29 mouse cellular contexts compared by ENCODE assay signal in the genomic region with DNA sequence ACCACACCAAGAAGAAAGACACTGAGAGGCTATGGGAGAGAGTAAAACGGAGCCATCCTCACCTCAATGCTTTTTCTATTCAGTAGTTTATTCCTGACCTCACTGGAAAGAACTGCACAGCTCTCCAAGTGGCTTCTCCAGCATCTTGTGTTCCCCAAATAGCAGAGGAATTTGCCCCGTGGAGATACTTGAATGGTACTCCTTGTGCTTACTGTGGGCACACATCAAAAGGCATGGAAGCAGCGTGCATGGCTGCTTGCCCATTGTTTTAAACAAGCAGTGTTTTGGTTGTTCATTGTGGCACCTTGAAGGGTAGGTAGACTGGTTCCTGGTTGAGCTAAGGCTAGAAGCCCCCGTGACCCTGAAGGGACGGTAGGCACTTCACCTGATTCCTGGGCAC. TPM values are rescaled to one million over a fixed set of nuclear protein-coding genes. Genes with fewer than 3 reads are reported as not detected.
DNase-seq lines count a peak whose midpoint lies in the region; ATAC-seq lines count a peak whose summit lies in the region.
"Had no signal": no experiment of that assay in that cellular context is flagged by ENCODE, and none has a peak within 500 bp of the region (broad histone marks: within the 10 kb centered on the region; RNA-seq: fewer than 3 reads in every experiment).

No protein-coding gene starts in this region.

- DNase-seq in heart, postnatal 14 days = no peak
- no peak for DNase-seq in midbrain, embryonic 10.5 days (ENCODE audit: low spot score)
- peak; percentile 30 for DNase-seq in lung, postnatal 14 days
- no peak for DNase-seq in gastrocnemius, adult 18-20 months (ENCODE audit: low spot score)
- no peak for DNase-seq in adrenal gland, postnatal 10 days
- DNase-seq: B cell, adult 2 months; cerebellum, adult 2 months; cerebellum, postnatal 25 days; kidney, postnatal 4 days; lung, embryonic 14.5 days; thymus, postnatal 14 days had no signal

- H3K9ac ChIP-seq in heart, embryonic 15.5 days = no peak overlapping the region
- no peak overlapping the region for H3K9ac ChIP-seq in midbrain, embryonic 15.5 days
- H3K9ac ChIP-seq: forebrain, embryonic 13.5 days; intestine, embryonic 15.5 days; kidney, embryonic 15.5 days; limb, embryonic 13.5 days; liver, embryonic 12.5 days; lung, embryonic 14.5 days; neural tube, embryonic 13.5 days had no signal

- 68% methylated on average over 5 of the region's 5 CpGs for WGBS in heart, embryonic 15.5 days
- WGBS in midbrain, embryonic 10.5 days = 66% methylated on average over 5 of the region's 5 CpGs
- WGBS in midbrain, embryonic 15.5 days = 57% methylated on average over 5 of the region's 5 CpGs

- no peak overlapping the region for H3K4me2 ChIP-seq in heart, embryonic 15.5 days
- no peak overlapping the region for H3K4me2 ChIP-seq in midbrain, embryonic 15.5 days
- H3K4me2 ChIP-seq: forebrain, embryonic 13.5 days; intestine, embryonic 15.5 days; kidney, embryonic 15.5 days; limb, embryonic 13.5 days; liver, embryonic 12.5 days; lung, embryonic 14.5 days; neural tube, embryonic 13.5 days had no signal

- no peaks in the 10 kb centered on the region for H3K36me3 ChIP-seq in heart, embryonic 15.5 days
- no peaks in the 10 kb centered on the region for H3K36me3 ChIP-seq in midbrain, embryonic 10.5 days
- no peaks in the 10 kb centered on the region for H3K36me3 ChIP-seq in midbrain, embryonic 15.5 days (replicated peaks)
- H3K36me3 ChIP-seq: G1E; hindbrain, embryonic 10.5 days; intestine, embryonic 15.5 days; kidney, embryonic 15.5 days; limb, embryonic 13.5 days; liver, embryonic 12.5 days; neural tube, embryonic 13.5 days had no signal

- H3K4me1 ChIP-seq in heart, embryonic 15.5 days (replicated peaks) = peaks cover 8% of the 10 kb centered on the region
- H3K4me1 ChIP-seq in midbrain, embryonic 10.5 days = peaks cover 18% of the 10 kb centered on the region
- no peaks in the 10 kb centered on the region for H3K4me1 ChIP-seq in midbrain, embryonic 15.5 days
- H3K4me1 ChIP-seq: forebrain, embryonic 13.5 days; intestine, embryonic 15.5 days; kidney, embryonic 15.5 days; liver, embryonic 12.5 days; neural tube, embryonic 13.5 days had no signal

- ATAC-seq in heart, embryonic 15.5 days (replicated peaks; ENCODE audit: insufficient number of reproducible peaks, insufficient read depth, low FRiP score, low read depth) = no peak
- ATAC-seq in midbrain, embryonic 15.5 days (replicated peaks) = no peak
- ATAC-seq: forebrain, embryonic 13.5 days; hindbrain, embryonic 16.5 days; intestine, embryonic 15.5 days; liver, embryonic 12.5 days; midbrain, embryonic 16.5 days; Patski had no signal

- H3K9me3 ChIP-seq in heart, embryonic 15.5 days (replicated peaks) = no peaks in the 10 kb centered on the region
- H3K9me3 ChIP-seq in midbrain, embryonic 10.5 days (replicated peaks) = no peaks in the 10 kb centered on the region; the same call in 1 of the 2 replicates
- no peaks in the 10 kb centered on the region for H3K9me3 ChIP-seq in midbrain, embryonic 15.5 days
- H3K9me3 ChIP-seq: intestine, embryonic 15.5 days; kidney, embryonic 15.5 days; limb, embryonic 13.5 days; liver, embryonic 12.5 days; neural tube, embryonic 13.5 days had no signal

- H3K27me3 ChIP-seq in heart, embryonic 15.5 days = no peaks in the 10 kb centered on the region
- peaks cover 15% of the 10 kb centered on the region; the same call in 1 of the 2 replicates for H3K27me3 ChIP-seq in midbrain, embryonic 10.5 days (ENCODE audit: low read depth, poor library complexity, severe bottlenecking)
- no peaks in the 10 kb centered on the region for H3K27me3 ChIP-seq in midbrain, embryonic 15.5 days (replicated peaks)
- H3K27me3 ChIP-seq: CH12.LX; forebrain, embryonic 13.5 days; intestine, embryonic 15.5 days; kidney, embryonic 15.5 days; limb, embryonic 13.5 days; liver, embryonic 12.5 days; neural tube, embryonic 13.5 days; Patski had no signal

- intact Hi-C loops in heart, postnatal 14 days (cut with DNase I) = no loop called here

- H3K27ac ChIP-seq in heart, embryonic 15.5 days = 0 out of 2 replicates have a peak overlapping the region, but pooled peaks have one; percentile 7
- peak overlapping the region; percentile 64 for H3K27ac ChIP-seq in midbrain, embryonic 10.5 days (replicated peaks)
- H3K27ac ChIP-seq in midbrain, embryonic 15.5 days = no peak overlapping the region
- H3K27ac ChIP-seq: forebrain, embryonic 13.5 days; intestine, embryonic 15.5 days; kidney, embryonic 15.5 days; limb, embryonic 13.5 days; liver, embryonic 12.5 days; neural tube, embryonic 13.5 days had no signal

- no peak overlapping the region for H3K4me3 ChIP-seq in heart, embryonic 15.5 days
- H3K4me3 ChIP-seq in midbrain, embryonic 10.5 days = no peak overlapping the region
- no peak overlapping the region for H3K4me3 ChIP-seq in midbrain, embryonic 15.5 days
- H3K4me3 ChIP-seq: forebrain, embryonic 13.5 days; hindbrain, embryonic 10.5 days; intestine, embryonic 15.5 days; kidney, embryonic 15.5 days; limb, embryonic 13.5 days; liver, embryonic 12.5 days; myocyte; neural tube, embryonic 13.5 days had no signal

RNA-seq across cellular contexts. Expression of a gene that starts 48.1 kb away (rescaled TPM):
- polyA plus RNA-seq in heart, embryonic 15.5 days (2015; fragmentation: Nextera tagmentation; extraction: Ambion mirVana) = not detected in 2 replicates
- total RNA-seq in heart, postnatal 14 days (2021) = not detected
- polyA plus RNA-seq in midbrain, embryonic 10.5 days (2016; fragmentation: Nextera tagmentation; extraction: Ambion mirVana) = 0.12 TPM in 1 of 2 replicates, not detected in the other
- polyA plus RNA-seq in midbrain, embryonic 15.5 days (2015; fragmentation: Nextera tagmentation; extraction: Ambion mirVana) = 1.6 and 1.9 TPM in 2 replicates
- under 1 TPM; 0.05 to 0.11 TPM for total RNA-seq in gastrocnemius, adult 18-20 months (2021)
- total RNA-seq in adrenal gland, postnatal 10 days (2021) = under 1 TPM; 0.09 to 0.18 TPM
- total RNA-seq: CH12.LX; granulocyte monocyte progenitor cell, adult 5-6 weeks; megakaryocyte-erythroid progenitor cell, adult 5-6 weeks had no signal
- polyA plus RNA-seq: G1E; intestine, embryonic 15.5 days; kidney, embryonic 15.5 days; liver, embryonic 12.5 days; lung, embryonic 14.5 days; stomach, embryonic 14.5 days had no signal
